Mouse (Mus musculus) midbrain, embryonic 12.5 days (tissue): Measurements from ENCODE around the gene Impdh1. TPM values are rescaled to one million over a fixed set of nuclear protein-coding genes. Genes with fewer than 3 reads are reported as not detected.

Experiments used
- microRNA-seq: library from miRNA; unstranded; fragments of <30 nt; microRNA quantifications from one replicate; pipeline ENCODE4, GENCODE M21; 2017
- polyA plus RNA-seq: library from polyadenylated mRNA; unstranded; fragments of >200 nt; fragmentation: Nextera tagmentation; extraction: Ambion mirVana; gene quantifications from 2 replicates; pipeline ENCODE4 v1.2.1, GENCODE M21; 2016

Gene Impdh1
- polyA plus RNA-seq, 1 experiment from 2014 or later: 50.2 TPM

Small RNAs within 50 kb of the gene (microRNA-seq; reads per million reads assigned to microRNA genes)
- gene Gm24303: not detected

Other genes with a start within 250 kb of the Impdh1 start
- gene Lep, start 156.1 kb downstream of the Impdh1 start, polyA plus RNA-seq: not detected in 2 replicates
- 59.7 and 62.5 TPM in 2 replicates for gene Rbm28, start 51.4 kb downstream of the Impdh1 start, polyA plus RNA-seq
- 1.3 and 1.6 TPM in 2 replicates for gene Prrt4, start 36.8 kb downstream of the Impdh1 start, polyA plus RNA-seq
- gene Hilpda, start 56.1 kb upstream of the Impdh1 start, polyA plus RNA-seq: 29.7 and 31.0 TPM in 2 replicates
- gene Fam71f2, start 63.2 kb upstream of the Impdh1 start, polyA plus RNA-seq: 0.60 and 1.2 TPM in 2 replicates
- not detected in 2 replicates for gene Fam71f1, start 102.8 kb upstream of the Impdh1 start, polyA plus RNA-seq
- 204 and 225 TPM in 2 replicates for gene Calu, start 131.7 kb upstream of the Impdh1 start, polyA plus RNA-seq
- gene Opn1sw, start 172.1 kb upstream of the Impdh1 start, polyA plus RNA-seq: 0.13 and 0.35 TPM in 2 replicates
- 27.2 and 32.9 TPM in 2 replicates for gene Ccdc136, start 179.9 kb upstream of the Impdh1 start, polyA plus RNA-seq
- 5.4 and 6.3 TPM in 2 replicates for gene Flnc, start 216.9 kb upstream of the Impdh1 start, polyA plus RNA-seq